Mouse (Mus musculus): Measurements from ENCODE around the gene Fam166a. TPM values are rescaled to one million over a fixed set of nuclear protein-coding genes. Genes with fewer than 3 reads are reported as not detected.

Gene Fam166a
- total RNA-seq, 1 experiment: 0.49 TPM

- Histone ChIP-seq H3K4me3 (ENCODE audit: insufficient read depth in 1 of 2, low read depth in 1 of 2, low read length in 2 of 2, poor library complexity in 1 of 2, severe bottlenecking in 1 of 2) (no peak overlapping the region), H3K4me1 (ENCODE audit: control insufficient read depth in 2 of 2, insufficient read depth in 2 of 2, low read length in 2 of 2, poor library complexity in 1 of 2) (peaks cover 6 to 41% of the 10 kb centered on the region in 2 experiments), H3K9ac (ENCODE audit: insufficient read depth, low read depth, low read length, poor library complexity, severe bottlenecking) (no peak overlapping the region), H3K27ac (ENCODE audit: insufficient read depth, low read depth, low read length, poor library complexity, severe bottlenecking) (no peak overlapping the region), H3K36me3 (ENCODE audit: control insufficient read depth, insufficient read depth, low read length, poor library complexity, severe bottlenecking) (no peaks in the 10 kb centered on the region), H3K9me3 (ENCODE audit: control insufficient read depth, insufficient read depth, low read depth, low read length) (no peaks in the 10 kb centered on the region)
- in situ Hi-C loops (cut with MboI; ENCODE audit: low sequenced_read_pairs in 2 of 2, unreplicated experiment in 2 of 2): no loop called here
- TF ChIP-seq ZC3H11A (IDR thresholded peaks at IDR 0.05; ENCODE audit: borderline replicate concordance, low read depth, low read length) (no peak), ZNF384 (IDR thresholded peaks at IDR 0.05; ENCODE audit: low read depth, low read length) (no peak), CHD2 (IDR thresholded peaks at IDR 0.05; ENCODE audit: low read depth, low read length) (no peak), HCFC1 (IDR thresholded peaks at IDR 0.05; ENCODE audit: borderline replicate concordance, insufficient read depth, low read length) (no peak), MAFK (IDR thresholded peaks at IDR 0.05; ENCODE audit: insufficient read depth, low read depth, low read length) (no peak)
- no peak for DNase-seq (ENCODE audit: low read depth, low spot score)
Measured at GRCm38 (mm10) chr2:25233421-25233820, 14.9 kb downstream of the Fam166a start.

GRCm38 (mm10) chr2:25234050-25234449, 15.5 kb downstream of the Fam166a start, which contains the start of gene Slc34a3:
Gene Slc34a3 (minus strand): TSS chr2:25234364.
- peaks cover 6 to 38% of the 10 kb centered on the region in 2 experiments for H3K4me1 ChIP-seq (ENCODE audit: control insufficient read depth in 2 of 2, insufficient read depth in 2 of 2, low read length in 2 of 2, poor library complexity in 1 of 2)
- DNase-seq (ENCODE audit: low read depth, low spot score): no peak
- H3K4me3 ChIP-seq (ENCODE audit: insufficient read depth in 1 of 2, low read depth in 1 of 2, low read length in 2 of 2, poor library complexity in 1 of 2, severe bottlenecking in 1 of 2): no peak within 1 kb of the TSS
- no peak within 1 kb of the TSS for H3K27ac ChIP-seq (ENCODE audit: insufficient read depth, low read depth, low read length, poor library complexity, severe bottlenecking)
- in situ Hi-C loops (cut with MboI; ENCODE audit: low sequenced_read_pairs in 2 of 2, unreplicated experiment in 2 of 2): no loop called here
- H3K9ac ChIP-seq (ENCODE audit: insufficient read depth, low read depth, low read length, poor library complexity, severe bottlenecking): no peak within 1 kb of the TSS
- no peak for TF ChIP-seq HCFC1 (IDR thresholded peaks at IDR 0.05; ENCODE audit: borderline replicate concordance, insufficient read depth, low read length)
- TF ChIP-seq ZNF384 (IDR thresholded peaks at IDR 0.05; ENCODE audit: low read depth, low read length): no peak
- no peak for TF ChIP-seq ZC3H11A (IDR thresholded peaks at IDR 0.05; ENCODE audit: borderline replicate concordance, low read depth, low read length)
- TF ChIP-seq CHD2 (IDR thresholded peaks at IDR 0.05; ENCODE audit: low read depth, low read length): no peak
- TF ChIP-seq MAFK (IDR thresholded peaks at IDR 0.05; ENCODE audit: insufficient read depth, low read depth, low read length): no peak
- no peaks in the 10 kb centered on the region for H3K9me3 ChIP-seq (ENCODE audit: control insufficient read depth, insufficient read depth, low read depth, low read length)
- H3K36me3 ChIP-seq (ENCODE audit: control insufficient read depth, insufficient read depth, low read length, poor library complexity, severe bottlenecking): no peaks in the 10 kb centered on the region

- H3K36me3 ChIP-seq (ENCODE audit: control insufficient read depth, insufficient read depth, low read length, poor library complexity, severe bottlenecking): no peaks in the 10 kb centered on the region
- H3K9ac ChIP-seq (ENCODE audit: insufficient read depth, low read depth, low read length, poor library complexity, severe bottlenecking): no peak overlapping the region
- no peaks in the 10 kb centered on the region for H3K9me3 ChIP-seq (ENCODE audit: control insufficient read depth, insufficient read depth, low read depth, low read length)
- H3K4me3 ChIP-seq (ENCODE audit: insufficient read depth in 1 of 2, low read depth in 1 of 2, low read length in 2 of 2, poor library complexity in 1 of 2, severe bottlenecking in 1 of 2): no peak overlapping the region
- DNase-seq (ENCODE audit: low read depth, low spot score): no peak
- in situ Hi-C loops (cut with MboI; ENCODE audit: low sequenced_read_pairs in 2 of 2, unreplicated experiment in 2 of 2): no loop called here
- no peak overlapping the region for H3K27ac ChIP-seq (ENCODE audit: insufficient read depth, low read depth, low read length, poor library complexity, severe bottlenecking)
- no peak for TF ChIP-seq CHD2 (IDR thresholded peaks at IDR 0.05; ENCODE audit: low read depth, low read length)
- no peak for TF ChIP-seq ZNF384 (IDR thresholded peaks at IDR 0.05; ENCODE audit: low read depth, low read length)
- TF ChIP-seq HCFC1 (IDR thresholded peaks at IDR 0.05; ENCODE audit: borderline replicate concordance, insufficient read depth, low read length): no peak
- no peak for TF ChIP-seq ZC3H11A (IDR thresholded peaks at IDR 0.05; ENCODE audit: borderline replicate concordance, low read depth, low read length)
- TF ChIP-seq MAFK (IDR thresholded peaks at IDR 0.05; ENCODE audit: insufficient read depth, low read depth, low read length): no peak
- H3K4me1 ChIP-seq (ENCODE audit: control insufficient read depth in 2 of 2, insufficient read depth in 2 of 2, low read length in 2 of 2, poor library complexity in 1 of 2): peaks cover 6 to 39% of the 10 kb centered on the region in 2 experiments
Measured at GRCm38 (mm10) chr2:25234551-25235220, 16.1 kb downstream of the Fam166a start.

GRCm38 (mm10) chr2:25236614-25237013, 18.1 kb downstream of the Fam166a start, which contains the start of gene Rnf224:
Gene Rnf224 (minus strand): TSS chr2:25236787.
- Histone ChIP-seq H3K27ac (ENCODE audit: insufficient read depth, low read depth, low read length, poor library complexity, severe bottlenecking) (no peak within 1 kb of the TSS), H3K4me1 (ENCODE audit: control insufficient read depth in 2 of 2, insufficient read depth in 2 of 2, low read length in 2 of 2, poor library complexity in 1 of 2) (peaks cover 11 to 39% of the 10 kb centered on the region in 2 experiments), H3K9me3 (ENCODE audit: control insufficient read depth, insufficient read depth, low read depth, low read length) (no peaks in the 10 kb centered on the region), H3K9ac (ENCODE audit: insufficient read depth, low read depth, low read length, poor library complexity, severe bottlenecking) (no peak within 1 kb of the TSS), H3K4me3 (ENCODE audit: insufficient read depth in 1 of 2, low read depth in 1 of 2, low read length in 2 of 2, poor library complexity in 1 of 2, severe bottlenecking in 1 of 2) (no peak within 1 kb of the TSS), H3K36me3 (ENCODE audit: control insufficient read depth, insufficient read depth, low read length, poor library complexity, severe bottlenecking) (no peaks in the 10 kb centered on the region)
- DNase-seq (ENCODE audit: low read depth, low spot score): no peak
- in situ Hi-C loops (cut with MboI; ENCODE audit: low sequenced_read_pairs in 2 of 2, unreplicated experiment in 2 of 2): no loop called here
- no peak for TF ChIP-seq HCFC1 (IDR thresholded peaks at IDR 0.05; ENCODE audit: borderline replicate concordance, insufficient read depth, low read length)
- TF ChIP-seq ZNF384 (IDR thresholded peaks at IDR 0.05; ENCODE audit: low read depth, low read length): no peak
- no peak for TF ChIP-seq CHD2 (IDR thresholded peaks at IDR 0.05; ENCODE audit: low read depth, low read length)
- no peak for TF ChIP-seq ZC3H11A (IDR thresholded peaks at IDR 0.05; ENCODE audit: borderline replicate concordance, low read depth, low read length)
- TF ChIP-seq MAFK (IDR thresholded peaks at IDR 0.05; ENCODE audit: insufficient read depth, low read depth, low read length): no peak

Measured in ES-E14 (cell line).